Mouse (Mus musculus) heart, postnatal 10 days (tissue): ENCODE results near the gene Tmtc3. TPM values are rescaled to one million over a fixed set of nuclear protein-coding genes. Genes with fewer than 3 reads are reported as not detected.
A peak's percentile ranks its signal among the peaks of the same experiment; 100 is the strongest.
"Not testable (repeated sequence)": the region's sequence is repeated elsewhere in the genome, so short reads cannot be mapped to it uniquely, and the experiment has no call there.

Experiments used
- DNase-seq, 2 experiments: peaks; one replicate each; pipeline ENCODE4 v3.0.0; 2021
- intact Hi-C: fragments of 180-260 bp; cut with DNase I; formaldehyde crosslinking; loops from one replicate; pipeline ENCODE4 v1.15.1; 2025
- total RNA-seq, 2 experiments: library from RNA; stranded (reverse); gene quantifications; 2 replicates each; pipeline ENCODE4 v1.2.3; 2021

Tmtc3 gene
- 10 to 100 TPM; 20.8 to 22.7 TPM for total RNA-seq

DNA sequence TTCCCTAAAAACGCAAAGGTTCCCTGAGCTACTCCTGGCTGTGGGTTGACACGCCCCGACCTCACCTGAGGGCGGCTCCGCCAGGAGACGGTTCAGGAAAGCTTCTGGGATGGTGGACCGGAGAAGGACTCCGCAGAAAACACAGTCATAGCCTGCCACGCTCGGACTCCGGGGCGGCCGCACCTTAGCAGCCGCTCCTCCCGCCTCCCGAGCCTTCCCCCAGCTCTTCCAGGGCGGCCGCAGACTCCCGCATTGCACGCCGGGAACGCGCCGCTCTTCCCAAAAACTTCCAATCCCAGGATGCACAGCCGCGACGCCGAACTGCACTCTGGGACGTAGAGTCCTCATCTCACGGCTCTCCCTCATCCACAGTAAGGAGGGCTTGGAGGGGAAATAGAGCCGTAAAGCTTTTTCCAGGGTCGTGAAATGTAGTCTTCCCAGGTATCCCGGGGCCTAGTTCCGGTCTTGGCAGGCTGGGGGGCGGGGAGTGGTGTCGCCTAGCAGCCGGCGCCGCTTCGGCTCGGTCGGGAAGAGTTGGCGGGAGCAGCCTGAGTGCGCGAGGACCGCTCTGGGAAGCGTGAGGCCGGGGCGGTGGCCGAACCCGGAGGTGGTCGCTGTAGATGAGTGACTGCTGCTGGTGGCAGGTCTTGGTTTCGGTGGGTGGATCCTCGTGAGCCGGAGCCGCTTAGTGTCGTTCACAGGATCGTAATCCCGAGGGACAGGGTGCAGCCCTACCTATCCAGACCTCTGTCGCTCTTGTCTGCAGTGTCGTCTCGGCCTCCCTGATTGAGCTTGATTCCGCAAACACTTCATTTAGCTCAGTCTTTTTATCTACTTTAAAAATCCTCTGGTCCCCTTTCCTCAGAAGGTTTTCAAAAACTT is at the start of gene Tmtc3, which contains the start of gene Cep290:
TSS of gene Tmtc3 (minus strand) at position 254 of the 882 bp plus-strand sequence.
TSS of gene Cep290 (plus strand) at position 462 of the 882 bp plus-strand sequence.
- DNase-seq = peak; percentile 96
- intact Hi-C loops = loop anchor here (5.0 to 10.0 kb wide), 2 partner anchors 100 to 1323 kb away; no protein-coding TSS in a partner anchor

DNA sequence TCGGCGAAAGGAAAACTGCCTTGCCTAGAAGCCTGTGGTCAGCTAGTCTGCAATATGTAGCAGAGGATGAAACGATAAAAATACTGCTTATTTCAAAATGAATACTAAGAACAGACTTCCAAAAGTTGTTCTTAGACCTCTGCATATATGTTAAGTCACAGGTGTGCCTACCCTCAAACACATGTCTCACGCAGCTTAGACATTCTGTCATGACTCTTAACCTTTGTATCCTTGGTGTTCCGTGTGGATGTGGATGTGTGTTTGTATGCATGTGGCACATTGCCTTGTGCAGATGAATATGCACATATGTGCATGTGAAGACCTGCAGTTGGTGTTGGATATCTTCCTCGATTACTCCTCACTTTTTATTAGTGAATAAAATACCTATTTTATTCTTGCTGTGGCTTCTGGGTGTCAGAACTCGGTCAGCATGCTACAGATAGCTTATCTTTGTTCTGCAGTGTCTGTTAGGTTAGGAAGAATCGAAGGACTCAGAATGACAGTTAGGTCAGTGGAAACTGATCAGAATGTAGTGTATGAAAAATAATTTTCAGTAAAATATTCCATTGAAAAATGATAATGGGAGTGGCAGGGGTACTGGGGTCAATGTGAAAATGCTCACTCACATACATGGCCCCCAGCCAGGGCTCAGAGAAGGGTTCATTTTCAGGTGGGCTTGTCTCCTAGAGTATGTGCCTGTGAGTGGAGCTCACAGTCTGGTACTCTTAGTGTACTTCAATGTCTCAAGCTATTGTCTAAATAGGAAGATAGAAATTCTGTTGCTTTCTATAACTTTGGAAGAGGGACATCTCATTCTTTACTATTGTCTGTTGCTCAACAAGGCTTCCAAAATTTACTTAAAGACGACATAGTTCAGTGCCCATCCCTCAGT is 37.6 kb upstream of the Tmtc3 start:
- no peak for DNase-seq
- intact Hi-C loops = no loop called here

DNA sequence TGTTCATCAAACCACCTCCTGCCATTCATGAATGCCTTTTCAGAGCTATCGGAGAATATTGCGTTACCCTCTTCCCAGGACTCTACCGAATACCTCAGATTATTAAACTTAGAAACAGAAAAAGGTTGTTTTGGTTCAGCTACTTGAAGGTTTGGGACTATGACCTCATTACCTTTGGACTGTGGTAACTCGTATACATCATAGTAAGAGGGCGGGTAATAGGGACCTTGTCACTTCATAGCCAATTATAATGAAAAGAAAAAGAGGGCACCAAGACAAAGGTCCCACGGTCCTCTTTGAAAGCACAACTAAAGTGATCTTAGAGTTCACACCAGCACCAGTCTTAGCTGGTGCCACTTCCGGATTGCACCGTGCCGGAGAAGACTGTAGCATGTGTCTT is 35.2 kb upstream of the Tmtc3 start:
- no peak for DNase-seq
- intact Hi-C loops = no loop called here

DNA sequence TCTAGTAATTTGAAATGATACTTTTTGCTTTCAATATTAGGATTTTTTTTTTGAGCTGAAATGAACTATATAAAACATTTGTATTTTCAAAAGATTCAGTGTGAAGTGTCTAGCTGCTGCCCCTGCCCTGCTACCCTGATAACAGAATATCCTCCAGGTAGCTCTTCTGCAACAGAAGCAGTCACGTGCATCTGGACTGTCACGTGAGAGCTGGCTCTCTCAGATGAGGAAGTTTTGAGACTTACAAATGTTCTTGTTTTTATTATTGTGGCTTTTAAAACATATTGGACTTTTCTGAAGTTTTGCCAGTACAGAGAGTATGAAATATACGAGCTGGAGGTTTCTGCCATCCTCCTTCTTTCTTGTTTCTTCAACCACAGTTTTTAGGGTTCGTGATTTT is 34.5 kb upstream of the Tmtc3 start:
- intact Hi-C loops = no loop called here
- DNase-seq = no peak

DNA sequence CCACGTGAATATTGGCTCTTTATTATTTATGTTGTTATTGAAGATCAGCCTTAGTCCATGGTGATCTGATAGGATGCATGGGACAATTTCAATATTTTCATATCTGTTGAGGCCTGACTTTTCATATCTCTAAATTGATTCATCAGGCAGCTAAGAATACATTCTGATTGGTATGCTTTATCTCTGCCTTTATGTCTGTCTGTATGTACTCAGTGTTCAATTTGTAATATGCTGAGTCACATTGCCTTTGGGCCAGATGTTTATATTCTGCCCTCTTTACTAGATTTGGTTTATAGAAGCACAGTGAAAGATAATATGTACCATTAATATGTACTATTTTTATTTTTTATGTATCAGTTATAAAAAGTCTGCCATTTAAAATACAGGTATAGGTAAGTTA is 21.0 kb upstream of the Tmtc3 start:
- DNase-seq = no peak
- intact Hi-C loops = no loop called here

DNA sequence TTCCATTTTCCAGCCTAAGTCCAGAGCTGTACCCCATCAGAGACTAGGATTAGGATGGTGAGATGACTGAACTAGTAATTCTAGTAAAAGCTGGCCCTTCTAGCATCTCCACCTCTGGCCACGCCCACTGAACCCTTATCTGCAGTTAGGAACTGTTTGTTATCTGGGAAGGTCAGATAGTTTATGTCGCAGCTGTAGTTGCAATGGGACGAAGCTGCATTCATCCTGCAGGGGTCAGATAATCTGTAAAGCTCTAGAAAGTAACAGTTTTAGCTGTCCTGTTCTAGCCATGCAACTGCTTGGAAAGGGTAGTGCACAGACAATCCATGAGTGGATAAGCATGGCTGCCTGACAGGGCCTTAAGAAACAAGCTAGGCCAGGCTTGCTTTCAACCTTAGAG is 11.2 kb upstream of the Tmtc3 start:
- no peak for DNase-seq
- intact Hi-C loops = no loop called here

DNA sequence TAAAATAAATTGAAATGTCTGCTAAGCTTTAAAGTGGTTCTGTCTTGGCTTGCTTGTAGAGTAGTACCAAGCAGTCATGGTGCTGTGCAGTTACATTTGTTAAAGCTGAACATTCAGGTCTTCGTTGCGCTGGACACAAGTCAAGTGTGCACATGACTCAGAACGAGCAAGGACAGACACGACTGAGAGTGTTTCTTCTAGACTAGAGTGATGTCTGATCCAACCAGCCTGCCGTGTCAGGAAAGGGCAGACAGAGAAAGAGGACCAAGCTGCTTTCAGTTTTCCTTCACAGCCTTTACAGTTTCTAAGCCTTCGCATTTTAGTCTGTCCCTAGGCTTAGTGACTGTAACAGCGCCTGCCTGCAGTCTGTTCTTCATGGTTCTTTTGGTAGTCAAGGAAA is 4.8 kb upstream of the Tmtc3 start:
- no peak for DNase-seq
- intact Hi-C loops = no loop called here

DNA sequence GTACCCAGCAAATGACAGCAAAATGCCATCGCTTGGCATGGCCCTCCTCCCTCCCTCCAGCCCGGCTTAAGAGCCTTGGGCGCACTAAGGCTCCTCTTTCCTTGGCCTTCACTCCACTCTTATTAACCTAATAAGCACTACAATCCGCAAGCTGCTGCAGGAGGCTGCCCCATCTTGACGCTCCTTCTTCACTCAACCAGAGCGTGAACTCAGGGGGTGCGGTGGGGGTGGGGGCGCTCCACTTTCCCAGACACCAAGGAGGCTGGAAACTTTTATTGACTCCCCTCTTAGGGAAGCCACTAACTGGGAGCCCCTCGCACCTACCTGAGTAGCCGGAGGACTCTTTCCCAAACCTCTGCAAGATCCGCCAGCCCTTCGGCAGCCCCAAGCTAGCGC is 451 bp downstream of the Tmtc3 start:
- intact Hi-C loops = loop anchor here (5.0 to 10.0 kb wide), 2 partner anchors 101 to 1322 kb away; no protein-coding TSS in a partner anchor
- DNase-seq = no peak

DNA sequence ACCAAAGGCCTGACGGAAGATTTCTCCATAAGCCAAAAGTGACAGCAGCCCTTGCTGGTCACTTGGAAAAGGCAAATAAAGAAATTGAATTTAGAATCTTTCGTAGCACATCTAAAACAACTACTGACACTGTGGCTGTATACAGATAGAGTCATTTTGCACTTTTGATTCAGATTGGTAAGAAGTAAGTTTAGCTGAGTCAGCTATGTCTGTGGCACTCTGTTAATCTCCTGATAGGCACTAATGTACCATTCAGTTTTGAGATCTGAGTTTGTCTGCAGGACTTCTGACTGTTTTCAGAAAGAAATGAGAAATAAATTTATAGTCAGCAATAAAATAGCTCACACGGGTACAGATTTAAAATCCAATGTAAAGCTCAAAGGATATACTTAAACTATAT is 7.6 kb downstream of the Tmtc3 start:
- intact Hi-C loops = loop anchor here (5.0 to 10.0 kb wide), 3 partner anchors 305 to 837 kb away; partner anchors contain the start of gene Kitl
- no peak for DNase-seq

DNA sequence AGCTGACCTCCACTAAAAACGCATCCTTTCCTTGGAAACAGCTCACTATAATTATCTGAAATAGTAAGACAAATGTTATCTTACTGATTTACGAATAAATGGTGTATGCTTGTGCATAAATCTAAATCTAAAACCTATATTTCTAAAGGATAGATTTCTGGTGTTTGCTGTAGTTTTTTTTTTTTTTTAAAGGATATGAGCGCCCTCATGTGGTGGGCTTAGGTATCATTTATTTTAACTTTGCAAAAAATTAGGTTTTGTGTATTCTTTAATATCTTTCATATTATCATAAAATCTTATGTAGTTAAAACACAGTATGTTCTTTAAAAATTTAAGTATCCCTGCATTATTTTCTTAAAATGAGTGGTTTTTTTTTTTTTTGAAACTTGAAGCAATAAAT is 12.1 kb downstream of the Tmtc3 start:
- intact Hi-C loops = loop anchor here (5.0 to 10.0 kb wide), 3 partner anchors 300 to 833 kb away; partner anchors contain the start of gene Kitl
- no peak for DNase-seq

DNA sequence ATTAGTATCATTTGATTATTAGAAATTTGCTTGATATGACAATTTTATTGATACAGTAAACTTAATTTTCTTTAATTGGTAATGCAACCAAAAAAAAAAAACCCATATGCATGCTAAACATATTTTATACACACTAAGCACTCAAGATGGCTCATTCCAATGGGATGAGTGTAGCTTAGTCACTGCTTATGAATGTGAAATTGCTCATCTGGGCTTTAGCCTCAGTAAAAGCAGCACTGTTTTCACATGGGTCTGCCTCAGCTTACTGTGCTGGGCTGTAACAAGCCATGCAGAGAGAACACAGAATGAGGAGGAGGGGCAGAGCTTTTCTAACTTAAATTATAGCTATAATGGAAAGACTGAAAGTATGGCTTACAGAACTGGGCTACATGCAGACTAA is 26.6 kb downstream of the Tmtc3 start:
- intact Hi-C loops = no loop called here
- no peak for DNase-seq

DNA sequence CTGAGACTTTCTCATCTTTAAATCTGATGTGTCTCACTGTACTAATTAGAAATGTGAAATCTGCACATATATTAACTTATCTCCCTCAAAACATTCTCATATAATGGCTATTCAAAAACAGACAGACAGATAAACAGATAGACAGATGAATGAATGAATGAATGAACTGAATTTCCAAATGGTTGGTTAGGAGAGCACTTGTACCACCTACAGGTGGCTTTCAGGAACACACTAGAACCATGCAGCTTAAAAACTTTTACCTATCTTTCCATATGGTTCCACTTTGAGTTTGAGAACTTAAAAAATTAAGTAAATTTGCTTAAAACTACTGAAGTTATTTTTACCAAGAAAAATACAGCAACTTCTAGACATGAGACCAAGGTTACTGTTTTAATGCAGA is 37.8 kb downstream of the Tmtc3 start:
- intact Hi-C loops = no loop called here
- no peak for DNase-seq

DNA sequence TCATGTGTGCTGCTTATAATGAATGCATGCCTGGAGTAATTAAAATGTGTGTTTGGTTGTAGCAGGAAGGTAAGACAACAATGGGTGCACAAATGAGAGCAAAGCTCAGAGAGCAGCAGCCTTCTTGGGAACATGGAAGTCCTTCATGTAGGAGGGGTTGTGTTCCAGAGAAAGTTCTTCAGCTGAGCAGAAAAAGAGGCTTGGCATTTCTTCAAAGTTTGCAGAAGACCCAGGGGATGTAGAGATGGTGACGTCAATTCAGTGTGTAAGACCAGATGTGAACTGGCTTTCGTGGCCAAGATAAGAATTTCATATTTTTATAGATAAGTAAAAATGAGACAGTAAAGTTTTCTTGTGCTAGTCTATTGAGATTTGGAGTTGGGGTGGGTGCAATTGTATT is 59.6 kb downstream of the Tmtc3 start:
- DNase-seq = peak; percentile 47 to 62
- intact Hi-C loops = no loop called here

DNA sequence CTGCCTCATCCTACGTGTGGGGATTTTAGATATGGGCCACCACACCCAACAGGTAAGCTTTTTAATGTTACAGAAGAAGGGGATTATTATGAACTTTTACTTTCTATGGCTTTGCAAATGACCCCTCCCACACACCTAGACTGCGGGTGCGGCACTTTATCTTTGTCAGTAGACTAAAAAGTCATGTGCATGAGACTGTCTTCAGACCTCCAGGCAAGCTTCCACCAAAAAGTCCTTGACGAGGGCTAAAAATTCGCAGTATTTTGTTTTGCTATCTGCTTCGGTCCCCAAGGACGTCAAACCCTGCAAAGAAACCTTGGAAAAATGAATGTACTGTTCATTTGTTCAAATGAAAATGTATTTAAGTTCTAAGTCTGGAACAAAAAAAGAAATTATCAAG is 71.6 kb downstream of the Tmtc3 start:
- DNase-seq = no peak
- intact Hi-C loops = no loop called here

DNA sequence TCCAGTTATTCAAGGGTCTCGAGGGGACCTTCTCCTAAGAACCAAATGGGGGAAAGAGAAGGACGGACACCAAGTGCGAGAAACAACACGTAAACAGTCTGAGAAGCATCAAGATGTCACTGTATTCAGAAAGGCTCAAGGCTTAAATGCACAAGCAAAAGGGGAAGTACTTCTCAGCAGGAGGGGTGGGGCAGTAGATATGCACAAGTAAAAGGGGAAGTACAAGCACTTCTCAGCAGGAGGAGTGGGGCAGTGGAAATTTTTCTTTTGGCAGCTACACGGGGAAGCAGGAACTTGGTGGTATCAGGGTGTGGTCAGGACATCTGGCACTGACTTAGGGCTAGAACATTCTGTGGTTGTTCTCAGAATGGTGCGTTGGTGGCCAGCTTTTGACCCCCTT is 84.8 kb downstream of the Tmtc3 start:
- intact Hi-C loops, DNase-seq: not testable (repeated sequence)

Other genes with a start within 250 kb of the Tmtc3 start
- not detected for gene Gm4301, start 151.7 kb downstream of the Tmtc3 start, total RNA-seq
- not detected for gene Gm4302, start 146.5 kb downstream of the Tmtc3 start, total RNA-seq
- gene Gm4303, start 141.4 kb downstream of the Tmtc3 start, total RNA-seq = not detected
- gene Gm4305, start 136.3 kb downstream of the Tmtc3 start, total RNA-seq = not detected
- gene Gm4307, start 126.0 kb downstream of the Tmtc3 start, total RNA-seq = not detected
- not detected for gene Gm4312, start 104.8 kb downstream of the Tmtc3 start, total RNA-seq
- 1 to 10 TPM; 3.1 to 4.1 TPM for gene Cep290, start 208 bp upstream of the Tmtc3 start, total RNA-seq
- 1 to 10 TPM; 2.3 to 3.4 TPM for gene 4930430F08Rik, start 103.1 kb upstream of the Tmtc3 start, total RNA-seq
- not detected for gene 1700017N19Rik, start 103.1 kb upstream of the Tmtc3 start, total RNA-seq